In the genomic region with DNA sequence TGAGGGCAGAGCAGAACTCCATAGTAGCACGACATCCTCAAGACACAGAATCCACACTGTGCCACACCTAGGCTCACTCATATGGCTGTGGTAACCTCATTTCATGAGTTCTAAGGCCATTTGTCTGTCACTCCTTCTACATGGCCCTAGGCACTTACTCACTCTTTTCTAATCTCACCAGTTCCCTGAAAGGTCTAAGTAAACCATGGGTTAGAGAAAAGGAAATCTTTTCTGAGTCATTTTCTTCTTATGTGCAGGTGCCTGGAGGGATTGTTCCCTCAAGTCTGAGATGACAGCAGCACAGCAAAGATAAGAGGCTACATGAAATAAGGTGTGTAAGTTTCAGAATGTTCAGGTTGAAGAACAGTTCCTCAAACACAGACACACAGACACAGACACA, we compare ENCODE assay signal across 27 mouse cellular contexts.
"Had no signal": no experiment of that assay in that cellular context is flagged by ENCODE, and none has a peak within 500 bp of the region (broad histone marks: within the 10 kb centered on the region; RNA-seq: fewer than 3 reads in every experiment).

No protein-coding gene starts in this region.

- H3K27me3 ChIP-seq: heart, embryonic 12.5 days; hindbrain, embryonic 12.5 days; intestine, embryonic 15.5 days; limb, embryonic 13.5 days; limb, embryonic 15.5 days; liver, embryonic 12.5 days had no signal

- H3K4me3 ChIP-seq: gastrocnemius, adult 2 months; heart, embryonic 10.5 days; heart, embryonic 12.5 days; hindbrain, embryonic 10.5 days; hindbrain, embryonic 12.5 days; intestine, embryonic 15.5 days; layer of hippocampus, adult 2 months; limb, embryonic 13.5 days; limb, embryonic 15.5 days; liver, embryonic 12.5 days had no signal

- H3K27ac ChIP-seq: gastrocnemius, adult 2 months; heart, embryonic 10.5 days; hindbrain, embryonic 10.5 days; hindbrain, embryonic 12.5 days; hindbrain, embryonic 14.5 days; intestine, embryonic 15.5 days; layer of hippocampus, adult 2 months; limb, embryonic 13.5 days; limb, embryonic 15.5 days; liver, embryonic 12.5 days; liver, embryonic 14.5 days had no signal

- DNase-seq: gastrocnemius, adult 2 months; gastrocnemius, postnatal 10 days; gastrocnemius, postnatal 25 days; heart, adult 18-20 months; heart, postnatal 10 days; heart, postnatal 4 days; kidney, adult 18-20 months; kidney, adult 8-10 months; kidney, postnatal 10 days; kidney, postnatal 25 days; kidney, postnatal 4 days; layer of hippocampus, postnatal 36 days; left cerebral cortex, postnatal 4 days had no signal

- H3K36me3 ChIP-seq: heart, embryonic 10.5 days; heart, embryonic 12.5 days; hindbrain, embryonic 10.5 days; hindbrain, embryonic 12.5 days; intestine, embryonic 15.5 days; limb, embryonic 13.5 days; limb, embryonic 15.5 days; liver, embryonic 12.5 days had no signal

- H3K9me3 ChIP-seq: intestine, embryonic 15.5 days; limb, embryonic 15.5 days had no signal

- H3K4me1 ChIP-seq: heart, embryonic 10.5 days; heart, embryonic 12.5 days; hindbrain, embryonic 10.5 days; hindbrain, embryonic 12.5 days; intestine, embryonic 15.5 days; limb, embryonic 13.5 days; limb, embryonic 15.5 days; liver, embryonic 12.5 days had no signal

- ATAC-seq: hindbrain, embryonic 16.5 days; inflammation-experienced regulatory T-cells, adult 6 months; intestine, embryonic 15.5 days; intestine, postnatal 0 days; liver, embryonic 12.5 days had no signal
